Comparison of ENCODE assay signal across 1 mouse cellular context in the genomic region with DNA sequence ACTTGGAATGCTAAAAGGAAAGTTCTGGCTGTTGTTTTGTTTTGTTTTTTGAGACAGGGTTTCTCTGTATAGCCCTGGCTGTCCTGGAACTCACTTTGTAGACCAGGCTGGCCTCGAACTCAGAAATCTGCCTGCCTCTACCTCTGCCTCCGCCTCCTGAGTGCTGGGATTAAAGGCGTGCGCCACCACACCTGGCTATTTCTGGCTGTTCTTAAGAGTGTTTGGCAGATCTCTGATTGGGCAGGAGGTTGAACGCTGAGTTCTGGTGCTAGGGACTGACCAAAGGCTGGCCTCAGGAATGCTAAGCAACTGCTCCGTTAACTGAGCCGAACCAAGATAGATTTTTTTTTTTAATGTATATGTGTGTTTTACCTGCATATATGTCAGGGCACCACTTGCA. TPM values are rescaled to one million over a fixed set of nuclear protein-coding genes. Genes with fewer than 3 reads are reported as not detected.
"Had no signal": no experiment of that assay in that cellular context is flagged by ENCODE, and none has a peak within 500 bp of the region (broad histone marks: within the 10 kb centered on the region; RNA-seq: fewer than 3 reads in every experiment).

No protein-coding gene starts in this region.

RNA-seq across cellular contexts. Expression of gene Bcar3, which starts 39.9 kb away (rescaled TPM):
- polyA plus RNA-seq: erythroblast, embryonic 14.5 days had no signal
